ENCODE assay signal across 8 mouse cellular contexts in genomic region chr7:118705101-118705961, GRCm38 (mm10). TPM values are rescaled to one million over a fixed set of nuclear protein-coding genes. Genes with fewer than 3 reads are reported as not detected.
DNase-seq lines count a peak whose midpoint lies in the region; ATAC-seq lines count a peak whose summit lies in the region.

Gene Gde1, minus strand, starts transcription at chr7:118705778.

- WGBS in hindbrain, embryonic 15.5 days: under 1% methylated on average over 65 of the region's 66 CpGs

- no peaks in the 10 kb centered on the region for H3K9me3 ChIP-seq in hindbrain, embryonic 15.5 days

- H3K4me1 ChIP-seq in hindbrain, embryonic 15.5 days (replicated peaks): peaks cover 26% of the 10 kb centered on the region

- H3K27me3 ChIP-seq in hindbrain, embryonic 15.5 days: no peaks in the 10 kb centered on the region

- H3K27ac ChIP-seq in hindbrain, embryonic 15.5 days (replicated peaks): peak within 1 kb of the TSS; percentile 91

- no peaks in the 10 kb centered on the region for H3K36me3 ChIP-seq in hindbrain, embryonic 15.5 days

- peak within 1 kb of the TSS; percentile 59 for H3K4me2 ChIP-seq in hindbrain, embryonic 15.5 days

- H3K4me3 ChIP-seq in hindbrain, embryonic 15.5 days: peak within 1 kb of the TSS; percentile 71

- peak; percentile 94 for ATAC-seq in hindbrain, embryonic 15.5 days (ENCODE audit: low FRiP score, low read depth)

- peak; percentile 97 for DNase-seq in R1 (ENCODE audit: low read depth, low spot score)
- peak; percentile 93 to 95 for DNase-seq in cerebellum, postnatal 25 days
- peak; percentile 90 to 94 for DNase-seq in frontal cortex, postnatal 36 days (ENCODE audit: low spot score in 2 of 2)
- peak; percentile 89 for DNase-seq in left cerebral cortex, adult 11 months (ENCODE audit: low spot score)
- peak; percentile 93 to 94 for DNase-seq in lung, postnatal 4 days
- peak; percentile 78 for DNase-seq in retina, postnatal 7 days (ENCODE audit: low read depth, low spot score)
- peak; percentile 79 for DNase-seq in urinary bladder, adult 2 months (ENCODE audit: low spot score)

- peak within 1 kb of the TSS; percentile 93 for H3K9ac ChIP-seq in hindbrain, embryonic 15.5 days

RNA-seq across cellular contexts. Expression of gene Gde1, which starts in this region (rescaled TPM):
- 209 and 212 TPM in 2 replicates for polyA plus RNA-seq in hindbrain, embryonic 15.5 days (2015; fragmentation: Nextera tagmentation; extraction: Ambion mirVana)
- polyA plus RNA-seq in urinary bladder, adult 2 months (2012; rRNA removed): 126 and 128 TPM in 2 replicates

Comparison
In these comparisons a context has a peak if more than half of its experiments do, and no peak if none do; other contexts are left out.
1. Peak in every context shown above with its lines: DNase-seq, ATAC-seq, H3K4me3 ChIP-seq and H3K27ac ChIP-seq.